Mouse (Mus musculus) erythroblast, embryonic 14.5 days (primary cell): ENCODE measurements around the gene Rftn1. TPM values are rescaled to one million over a fixed set of nuclear protein-coding genes. Genes with fewer than 3 reads are reported as not detected.

Source experiments
- H3K27me3 ChIP-seq: 2 replicates; pipeline ENCODE4 v1.6.1; 2012; ENCODE audit warnings: inconsistent platforms; ENCODE audit not compliant: control insufficient read depth
- H3K36me3 ChIP-seq: 2 replicates; pipeline ENCODE4 v1.6.1; 2012; ENCODE audit warnings: mild to moderate bottlenecking, inconsistent platforms; ENCODE audit not compliant: control insufficient read depth
- H3K4me1 ChIP-seq: 2 replicates; pipeline ENCODE4 v1.6.1; 2012; ENCODE audit warnings: inconsistent platforms; ENCODE audit not compliant: control insufficient read depth
- H3K4me3 ChIP-seq: replicated peaks from 2 replicates; pipeline ENCODE3; 2012; ENCODE audit warnings: moderate library complexity, mild to moderate bottlenecking, inconsistent platforms
- H3K9me3 ChIP-seq: 2 replicates; pipeline ENCODE4 v1.6.1; 2012; ENCODE audit warnings: low read length, inconsistent platforms, mixed read lengths; ENCODE audit not compliant: control insufficient read depth
- GATA1 ChIP-seq: IDR thresholded peaks from 2 replicates; pipeline ENCODE4 v1.6.1; 2012; ENCODE audit warnings: low read length, inconsistent platforms, mixed read lengths
- TAL1 ChIP-seq: IDR thresholded peaks from 3 replicates; pipeline ENCODE4 v1.6.1; 2012; ENCODE audit warnings: low read length, inconsistent platforms, mixed read lengths
- polyA plus RNA-seq: library from polyadenylated mRNA; stranded (reverse); fragments of >175 nt; gene quantifications from 2 replicates; pipeline ENCODE4 v1.2.3, GENCODE M21; 2012

The Rftn1 gene
- polyA plus RNA-seq, 1 experiment: 0.10 TPM

- TF ChIP-seq GATA1 (no peak), TAL1 (no peak)
- Histone ChIP-seq H3K4me3 (no peak overlapping the region), H3K27me3 (no peaks in the 10 kb centered on the region), H3K4me1 (peaks cover 9% of the 10 kb centered on the region), H3K36me3 (no peaks in the 10 kb centered on the region), H3K9me3 (no peaks in the 10 kb centered on the region)
These were observed 135.9 kb downstream of the Rftn1 start for GRCm38 (mm10) chr17:50054586-50054985.

GRCm38 (mm10) chr17:50053961-50054360, 136.5 kb downstream of the Rftn1 start:
- no peaks in the 10 kb centered on the region; the same call in 1 of the 2 replicates for H3K27me3 ChIP-seq
- peaks cover 9% of the 10 kb centered on the region for H3K4me1 ChIP-seq
- H3K4me3 ChIP-seq: no peak overlapping the region
- TF ChIP-seq GATA1 (no peak), TAL1 (no peak)
- no peaks in the 10 kb centered on the region for H3K9me3 ChIP-seq
- no peaks in the 10 kb centered on the region for H3K36me3 ChIP-seq

GRCm38 (mm10) chr17:50052741-50053468, 137.6 kb downstream of the Rftn1 start:
- Histone ChIP-seq H3K4me1 (peaks cover 9% of the 10 kb centered on the region), H3K36me3 (no peaks in the 10 kb centered on the region), H3K27me3 (no peaks in the 10 kb centered on the region; the same call in 1 of the 2 replicates), H3K4me3 (no peak overlapping the region), H3K9me3 (no peaks in the 10 kb centered on the region)
- TF ChIP-seq GATA1 (no peak), TAL1 (no peak)

GRCm38 (mm10) chr17:50050456-50050855, 140.0 kb downstream of the Rftn1 start:
- no peaks in the 10 kb centered on the region for H3K9me3 ChIP-seq

GRCm38 (mm10) chr17:50048209-50048608, 142.3 kb downstream of the Rftn1 start:
- H3K36me3 ChIP-seq: no peaks in the 10 kb centered on the region
- H3K4me1 ChIP-seq: peaks cover 15% of the 10 kb centered on the region
- H3K27me3 ChIP-seq: no peaks in the 10 kb centered on the region; the same call in 1 of the 2 replicates
- H3K9me3 ChIP-seq: no peaks in the 10 kb centered on the region
- TF ChIP-seq TAL1 (no peak), GATA1 (no peak)
- no peak overlapping the region for H3K4me3 ChIP-seq

More at GRCm38 (mm10) chr17:50050456-50050855, 140.0 kb downstream of the Rftn1 start:
- H3K27me3 ChIP-seq: no peaks in the 10 kb centered on the region; the same call in 1 of the 2 replicates
- H3K36me3 ChIP-seq: no peaks in the 10 kb centered on the region
- no peak for TF ChIP-seq GATA1
- no peak for TF ChIP-seq TAL1
- peaks cover 12% of the 10 kb centered on the region for H3K4me1 ChIP-seq
- no peak overlapping the region for H3K4me3 ChIP-seq

- no peak overlapping the region for H3K4me3 ChIP-seq
- no peaks in the 10 kb centered on the region for H3K36me3 ChIP-seq
- H3K27me3 ChIP-seq: no peaks in the 10 kb centered on the region; the same call in 1 of the 2 replicates
- H3K9me3 ChIP-seq: no peaks in the 10 kb centered on the region
- TF ChIP-seq GATA1: no peak
- TF ChIP-seq TAL1: no peak
- peaks cover 11% of the 10 kb centered on the region for H3K4me1 ChIP-seq
These were observed 143.3 kb downstream of the Rftn1 start for GRCm38 (mm10) chr17:50047182-50047581.

- Histone ChIP-seq H3K4me3 (no peak overlapping the region), H3K36me3 (no peaks in the 10 kb centered on the region), H3K4me1 (peaks cover 34% of the 10 kb centered on the region), H3K27me3 (no peaks in the 10 kb centered on the region), H3K9me3 (no peaks in the 10 kb centered on the region)
- TF ChIP-seq GATA1: no peak
- no peak for TF ChIP-seq TAL1
These were observed 149.6 kb downstream of the Rftn1 start for GRCm38 (mm10) chr17:50040727-50041410.

- Histone ChIP-seq H3K4me3 (no peak overlapping the region), H3K27me3 (no peaks in the 10 kb centered on the region), H3K9me3 (no peaks in the 10 kb centered on the region), H3K4me1 (peaks cover 45% of the 10 kb centered on the region), H3K36me3 (no peaks in the 10 kb centered on the region; the same call in 1 of the 2 replicates)
- TF ChIP-seq TAL1 (no peak), GATA1 (no peak)
These were observed 152.4 kb downstream of the Rftn1 start for GRCm38 (mm10) chr17:50037882-50038665.

GRCm38 (mm10) chr17:50037416-50037815, 153.1 kb downstream of the Rftn1 start:
- H3K4me3 ChIP-seq: no peak overlapping the region
- no peaks in the 10 kb centered on the region for H3K27me3 ChIP-seq
- peaks cover 49% of the 10 kb centered on the region for H3K4me1 ChIP-seq
- H3K9me3 ChIP-seq: no peaks in the 10 kb centered on the region
- H3K36me3 ChIP-seq: no peaks in the 10 kb centered on the region; the same call in 1 of the 2 replicates
- TF ChIP-seq TAL1: no peak
- no peak for TF ChIP-seq GATA1
